Mouse (Mus musculus): Measurements from ENCODE around the gene Phf19.

DNA sequence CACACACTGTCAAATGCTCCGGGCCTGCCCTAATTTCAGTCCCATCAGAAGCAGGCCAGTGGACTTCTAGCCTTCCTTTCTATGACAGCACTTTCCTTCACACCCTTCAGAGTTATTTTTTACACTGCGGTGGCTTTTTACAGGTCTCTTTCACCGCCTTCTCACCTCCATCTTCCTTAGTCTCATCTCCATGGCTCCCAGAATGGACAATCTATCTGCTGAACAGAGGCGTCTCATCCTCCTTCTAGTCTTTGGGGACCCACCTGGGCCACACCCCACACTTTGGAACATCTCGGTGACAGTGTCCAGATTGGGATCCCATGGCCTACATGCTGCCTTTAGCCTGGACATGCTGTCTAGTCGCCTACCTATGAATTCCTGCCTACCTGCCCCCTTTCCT, 47.1 kb upstream of the Phf19 start:
- TF ChIP-seq CEBPB (IDR thresholded peaks at IDR 0.05; ENCODE audit: insufficient read depth, poor library complexity, severe bottlenecking) (no peak), USF1 (IDR thresholded peaks at IDR 0.05; ENCODE audit: low read depth) (no peak), POLR2A (IDR thresholded peaks at IDR 0.05; ENCODE audit: insufficient read length, low read depth) (no peak), TCF12 (IDR thresholded peaks at IDR 0.05; ENCODE audit: insufficient read depth, poor library complexity, severe bottlenecking) (no peak), POLR2AphosphoS2 (IDR thresholded peaks at IDR 0.05; ENCODE audit: insufficient read length, low read depth) (no peak), E2F4 (IDR thresholded peaks at IDR 0.05; ENCODE audit: insufficient read depth) (no peak), REST (IDR thresholded peaks at IDR 0.05; ENCODE audit: insufficient read depth, insufficient read length) (no peak), MAX (IDR thresholded peaks at IDR 0.05; ENCODE audit: low read depth) (no peak), MYOG (IDR thresholded peaks at IDR 0.05; ENCODE audit: control insufficient read depth in 1 of 3, insufficient read depth in 1 of 3, insufficient read length in 2 of 3, low read depth in 2 of 3) (no peak), SRF (IDR thresholded peaks at IDR 0.05; ENCODE audit: control insufficient read depth, insufficient read length, low read depth) (no peak), TCF3 (IDR thresholded peaks at IDR 0.05; ENCODE audit: insufficient read length, low read depth) (no peak)
